Mouse (Mus musculus): Measurements from ENCODE around the gene Zranb1. TPM values are rescaled to one million over a fixed set of nuclear protein-coding genes. Genes with fewer than 3 reads are reported as not detected.
A peak's percentile ranks its signal among the peaks of the same experiment; 100 is the strongest.

Gene Zranb1
- total RNA-seq (2015) = 21.8 and 22.6 TPM in 2 replicates
- 42.3 and 47.6 TPM in 2 replicates for total RNA-seq (2017)

- ATAC-seq (ENCODE audit: poor library complexity, severe bottlenecking) = peak; percentile 88
Measured at GRCm38 (mm10) chr7:132930850-132931559, at the start of gene Zranb1. Gene Zranb1, plus strand, starts transcription at chr7:132931142.

DNA sequence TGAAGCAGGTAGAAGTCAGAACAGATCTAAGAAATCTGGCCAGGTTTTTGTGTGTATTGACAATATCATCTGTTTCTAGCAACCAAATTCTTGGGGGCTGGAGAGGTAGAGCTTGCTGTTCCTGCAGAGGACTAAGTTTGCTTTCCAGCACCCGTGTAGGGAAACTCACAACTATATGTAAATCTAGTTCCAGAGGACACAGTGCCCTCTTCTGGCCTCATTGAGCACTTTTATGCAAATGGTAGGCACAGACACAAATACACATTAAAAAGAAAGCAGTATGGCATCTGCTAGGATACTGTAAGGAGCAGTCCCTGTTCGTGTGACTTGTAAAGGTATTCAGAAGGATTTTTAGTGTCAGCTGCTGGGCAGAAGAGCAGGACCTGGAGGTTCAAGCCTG lies 48.6 kb upstream of the Zranb1 start:
- ATAC-seq (ENCODE audit: poor library complexity, severe bottlenecking) = peak; percentile 35; the same call in 1 of the 2 replicates

- ATAC-seq (ENCODE audit: poor library complexity, severe bottlenecking) = no peak
Measured at GRCm38 (mm10) chr7:132884031-132884430, 46.9 kb upstream of the Zranb1 start.

DNA sequence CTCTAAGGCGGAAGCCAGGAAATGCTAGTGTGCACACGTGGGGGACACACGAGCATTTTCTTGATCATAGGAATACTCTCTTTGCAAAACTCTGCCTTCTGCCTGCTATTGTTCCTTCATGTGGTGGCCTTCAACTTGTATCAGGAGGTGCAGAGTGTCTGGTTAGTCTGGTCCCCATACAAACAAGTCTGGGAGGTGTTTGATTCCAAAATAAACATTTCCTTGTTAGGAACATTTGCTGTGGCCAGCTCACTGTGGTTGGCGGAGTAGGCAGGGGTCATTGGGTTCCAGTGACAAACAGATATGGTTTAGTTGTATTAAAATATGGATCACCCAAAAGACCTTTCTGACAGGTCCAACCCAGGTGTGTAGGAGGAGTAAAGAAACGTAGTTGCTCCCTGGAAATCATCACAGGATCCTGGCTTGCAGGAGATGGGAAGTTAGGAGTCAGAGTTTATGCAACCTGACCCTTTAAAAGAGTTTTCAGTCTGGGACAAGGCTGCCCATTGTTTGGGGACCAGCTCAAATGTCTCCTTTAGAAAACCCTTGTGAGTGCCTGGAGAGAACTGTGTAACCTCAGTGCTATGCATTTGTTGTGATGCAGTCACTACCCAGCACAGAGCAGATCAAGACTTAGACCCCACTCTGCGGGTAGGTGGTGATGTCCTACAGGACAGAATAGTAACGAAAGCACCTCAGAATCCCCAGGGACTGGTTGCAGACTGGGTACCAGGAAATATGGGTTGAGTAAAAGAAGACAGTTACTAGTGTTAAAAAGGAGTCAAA lies 43.7 kb upstream of the Zranb1 start:
- ATAC-seq (ENCODE audit: poor library complexity, severe bottlenecking) = no peak

GRCm38 (mm10) chr7:132888052-132888451 lies 42.9 kb upstream of the Zranb1 start:
- ATAC-seq (ENCODE audit: poor library complexity, severe bottlenecking) = no peak

GRCm38 (mm10) chr7:132888518-132889249 lies 42.3 kb upstream of the Zranb1 start:
- ATAC-seq (ENCODE audit: poor library complexity, severe bottlenecking) = no peak

GRCm38 (mm10) chr7:132889691-132890090 lies 41.3 kb upstream of the Zranb1 start:
- ATAC-seq (ENCODE audit: poor library complexity, severe bottlenecking) = no peak

DNA sequence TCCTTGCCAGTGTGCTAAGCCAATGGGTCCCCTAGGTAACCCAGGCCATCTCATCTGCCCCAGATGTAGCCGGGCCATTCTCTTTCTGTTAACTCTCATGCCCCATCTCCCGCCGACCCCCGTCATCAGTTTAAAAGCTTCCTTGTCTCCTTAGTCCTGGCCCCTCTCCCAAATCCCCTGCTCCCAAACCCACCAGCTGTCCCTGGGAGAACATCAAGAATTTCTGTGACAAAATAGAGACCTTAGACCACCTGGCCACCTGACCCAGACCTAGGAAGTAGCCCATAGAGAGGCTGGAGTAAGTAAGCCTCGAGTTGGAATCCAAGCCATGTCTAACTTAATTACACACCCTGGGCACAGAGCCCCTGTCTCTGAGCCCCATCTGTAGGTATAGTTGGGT lies 40.7 kb upstream of the Zranb1 start:
- ATAC-seq (ENCODE audit: poor library complexity, severe bottlenecking) = no peak

- no peak for ATAC-seq (ENCODE audit: poor library complexity, severe bottlenecking)
Measured at GRCm38 (mm10) chr7:132891561-132892310, 39.2 kb upstream of the Zranb1 start.

GRCm38 (mm10) chr7:132892311-132892661 lies 38.7 kb upstream of the Zranb1 start:
- ATAC-seq (ENCODE audit: poor library complexity, severe bottlenecking) = no peak

DNA sequence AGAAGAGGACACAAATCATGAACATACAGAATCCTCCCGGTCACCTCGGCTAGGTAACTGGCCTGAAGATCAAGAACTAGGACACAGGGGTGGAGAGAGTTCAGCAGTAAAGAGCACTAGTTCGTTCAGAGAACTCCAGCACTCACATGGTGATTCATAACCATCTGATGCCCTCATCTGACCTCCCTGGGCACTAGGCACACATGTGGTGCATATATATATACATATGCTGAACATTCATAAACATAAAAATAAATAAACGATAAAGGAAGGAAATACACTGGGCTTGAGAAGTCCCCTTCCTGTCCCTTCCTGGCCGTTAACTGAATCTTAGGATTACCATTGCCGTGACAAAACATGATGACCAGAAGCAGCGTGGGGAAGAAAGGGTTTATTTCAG lies 38.1 kb upstream of the Zranb1 start:
- ATAC-seq (ENCODE audit: poor library complexity, severe bottlenecking) = no peak

GRCm38 (mm10) chr7:132893336-132893735 lies 37.6 kb upstream of the Zranb1 start:
- no peak for ATAC-seq (ENCODE audit: poor library complexity, severe bottlenecking)

GRCm38 (mm10) chr7:132894841-132895555 lies 35.9 kb upstream of the Zranb1 start:
- no peak for ATAC-seq (ENCODE audit: poor library complexity, severe bottlenecking)

GRCm38 (mm10) chr7:132896206-132896815 lies 34.6 kb upstream of the Zranb1 start:
- no peak for ATAC-seq (ENCODE audit: poor library complexity, severe bottlenecking)

DNA sequence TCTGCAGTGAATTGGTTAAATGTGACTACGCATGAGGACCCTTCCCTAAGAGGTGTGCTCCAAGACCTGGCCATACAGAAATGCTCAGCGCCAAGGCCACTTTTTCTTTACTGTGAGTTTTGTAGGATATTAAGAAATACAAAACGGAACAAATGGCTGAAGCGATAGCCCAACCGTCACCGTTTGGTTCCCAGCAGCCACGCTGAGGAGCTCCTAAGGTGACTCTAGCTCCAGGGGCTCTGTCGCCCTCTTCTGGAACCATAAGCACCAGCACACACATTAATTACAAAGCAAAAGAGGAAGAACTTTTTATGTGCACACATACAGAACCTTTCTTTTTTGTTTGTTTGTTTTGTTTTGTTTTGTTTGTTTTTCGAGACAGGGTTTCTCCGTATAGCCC lies 33.7 kb upstream of the Zranb1 start:
- peak; percentile 50; the same call in 1 of the 2 replicates for ATAC-seq (ENCODE audit: poor library complexity, severe bottlenecking)

GRCm38 (mm10) chr7:132898234-132898633 lies 32.7 kb upstream of the Zranb1 start:
- peak; percentile 79 for ATAC-seq (ENCODE audit: poor library complexity, severe bottlenecking)

- no peak for ATAC-seq (ENCODE audit: poor library complexity, severe bottlenecking)
Measured at GRCm38 (mm10) chr7:132900826-132901531, 30.0 kb upstream of the Zranb1 start.

DNA sequence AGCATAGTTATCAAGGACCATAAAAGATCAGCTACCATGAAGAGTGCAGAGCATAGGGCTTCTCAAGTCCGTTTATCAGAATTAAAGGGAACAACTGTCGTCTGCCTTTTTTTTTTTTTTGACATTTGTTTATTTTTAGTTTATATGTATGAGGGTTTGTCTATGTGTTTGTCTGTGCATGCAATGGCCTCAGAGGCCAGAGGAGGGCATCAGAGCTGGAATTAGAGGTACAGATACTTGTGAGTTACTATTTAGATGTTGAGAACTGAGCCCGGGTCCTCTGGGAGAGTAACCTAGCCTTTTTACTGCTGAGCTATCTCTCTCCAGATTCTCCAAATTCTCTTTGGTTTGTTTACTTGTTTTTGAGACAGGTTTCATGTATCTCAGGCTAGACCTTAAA lies 27.1 kb upstream of the Zranb1 start:
- no peak for ATAC-seq (ENCODE audit: poor library complexity, severe bottlenecking)

- no peak for ATAC-seq (ENCODE audit: poor library complexity, severe bottlenecking)
Measured at GRCm38 (mm10) chr7:132921971-132922370, 9.0 kb upstream of the Zranb1 start.
